Mouse (Mus musculus): ENCODE measurements around the gene Otop3. TPM values are rescaled to one million over a fixed set of nuclear protein-coding genes. Genes with fewer than 3 reads are reported as not detected.

Otop3 gene
- polyA plus RNA-seq (2015; fragmentation: Nextera tagmentation; extraction: Ambion mirVana): not detected in 2 replicates

GRCm38 (mm10) chr11:115334531-115334930 lies at the start of gene Otop3:
Gene Otop3, plus strand, starts transcription at chr11:115334731.

GRCm38 (mm10) chr11:115297214-115297826 lies 37.2 kb upstream of the Otop3 start, which contains the start of gene Fads6:
Gene Fads6, minus strand, starts transcription at chr11:115297663.

DNA sequence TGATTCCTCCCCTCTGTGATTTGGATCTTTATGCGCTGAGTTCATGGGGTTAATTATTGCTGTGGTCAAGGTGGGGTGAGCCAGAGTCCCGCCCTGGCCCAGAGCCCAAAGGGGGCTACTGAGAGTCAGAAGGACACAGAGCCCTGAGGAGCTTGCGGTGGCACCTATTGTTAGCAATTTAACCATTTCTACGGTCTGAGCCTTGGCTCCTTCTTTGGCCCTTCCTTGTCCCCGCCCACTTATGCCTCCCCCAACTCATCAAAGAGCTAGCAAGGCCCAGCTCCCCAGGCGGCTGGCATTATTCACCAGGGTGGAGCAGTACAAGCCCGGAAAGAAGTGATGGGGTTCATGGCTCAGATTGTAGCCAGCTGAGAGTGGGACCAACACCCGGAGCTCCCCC lies 27.7 kb upstream of the Otop3 start, which contains the start of gene Otop2:
TSS of gene Otop2 (plus strand) at position 301 of the 400 bp plus-strand sequence.

GRCm38 (mm10) chr11:115321906-115322693 lies 12.4 kb upstream of the Otop3 start, which contains the start of gene Ush1g:
Gene Ush1g, minus strand, starts transcription at chr11:115322041.

GRCm38 (mm10) chr11:115367395-115367944 lies 32.9 kb downstream of the Otop3 start, which contains the start of gene Hid1:
Gene Hid1, minus strand, starts transcription at chr11:115367756.

GRCm38 (mm10) chr11:115381743-115382539 lies 47.4 kb downstream of the Otop3 start, which contains the start of gene Cdr2l:
Gene Cdr2l, plus strand, starts transcription at chr11:115381916.

Other genes starting within 250 kb of the Otop3 start
- gene Rab37, start 243.3 kb upstream of the Otop3 start, polyA plus RNA-seq (2015; fragmentation: Nextera tagmentation; extraction: Ambion mirVana): 5.7 and 7.7 TPM in 2 replicates
- 41.0 and 47.9 TPM in 2 replicates for gene Cd300lf, start 200.7 kb upstream of the Otop3 start, polyA plus RNA-seq (2015; fragmentation: Nextera tagmentation; extraction: Ambion mirVana)
- 35.2 and 49.0 TPM in 2 replicates for gene Slc9a3r1, start 171.4 kb upstream of the Otop3 start, polyA plus RNA-seq (2015; fragmentation: Nextera tagmentation; extraction: Ambion mirVana)
- 4.7 and 7.3 TPM in 2 replicates for gene Tmem104, start 147.2 kb upstream of the Otop3 start, polyA plus RNA-seq (2015; fragmentation: Nextera tagmentation; extraction: Ambion mirVana)
- 14.3 and 14.4 TPM in 2 replicates for gene Nat9, start 146.9 kb upstream of the Otop3 start, polyA plus RNA-seq (2015; fragmentation: Nextera tagmentation; extraction: Ambion mirVana)
- gene Grin2c, start 67.5 kb upstream of the Otop3 start, polyA plus RNA-seq (2015; fragmentation: Nextera tagmentation; extraction: Ambion mirVana): 0.07 and 0.08 TPM in 2 replicates
- gene Fdxr, start 57.7 kb upstream of the Otop3 start, polyA plus RNA-seq (2015; fragmentation: Nextera tagmentation; extraction: Ambion mirVana): 9.7 and 10.0 TPM in 2 replicates
- 0.24 and 0.33 TPM in 2 replicates for gene Fads6, start 37.1 kb upstream of the Otop3 start, polyA plus RNA-seq (2015; fragmentation: Nextera tagmentation; extraction: Ambion mirVana)
- gene Otop2, start 27.6 kb upstream of the Otop3 start, polyA plus RNA-seq (2015; fragmentation: Nextera tagmentation; extraction: Ambion mirVana): not detected in 2 replicates
- 0.65 and 0.70 TPM in 2 replicates for gene Ush1g, start 12.7 kb upstream of the Otop3 start, polyA plus RNA-seq (2015; fragmentation: Nextera tagmentation; extraction: Ambion mirVana)
- 1.3 and 2.2 TPM in 2 replicates for gene Hid1, start 33.0 kb downstream of the Otop3 start, polyA plus RNA-seq (2015; fragmentation: Nextera tagmentation; extraction: Ambion mirVana)
- 2.9 and 4.3 TPM in 2 replicates for gene Cdr2l, start 47.2 kb downstream of the Otop3 start, polyA plus RNA-seq (2015; fragmentation: Nextera tagmentation; extraction: Ambion mirVana)
- 80.9 and 91.3 TPM in 2 replicates for gene Mrpl58, start 69.0 kb downstream of the Otop3 start, polyA plus RNA-seq (2015; fragmentation: Nextera tagmentation; extraction: Ambion mirVana)
- gene Atp5h, start 85.2 kb downstream of the Otop3 start, polyA plus RNA-seq (2015; fragmentation: Nextera tagmentation; extraction: Ambion mirVana): 692 and 747 TPM in 2 replicates
- 9.5 and 13.2 TPM in 2 replicates for gene Kctd2, start 85.4 kb downstream of the Otop3 start, polyA plus RNA-seq (2015; fragmentation: Nextera tagmentation; extraction: Ambion mirVana)
- gene Trim80, start 105.8 kb downstream of the Otop3 start, polyA plus RNA-seq (2015; fragmentation: Nextera tagmentation; extraction: Ambion mirVana): not detected in 2 replicates
- 0.08 and 0.19 TPM in 2 replicates for gene Slc16a5, start 127.7 kb downstream of the Otop3 start, polyA plus RNA-seq (2015; fragmentation: Nextera tagmentation; extraction: Ambion mirVana)
- 7.4 and 8.5 TPM in 2 replicates for gene Armc7, start 140.9 kb downstream of the Otop3 start, polyA plus RNA-seq (2015; fragmentation: Nextera tagmentation; extraction: Ambion mirVana)
- gene Nt5c, start 157.1 kb downstream of the Otop3 start, polyA plus RNA-seq (2015; fragmentation: Nextera tagmentation; extraction: Ambion mirVana): 83.3 and 90.8 TPM in 2 replicates
- 280 and 285 TPM in 2 replicates for gene Jpt1, start 179.7 kb downstream of the Otop3 start, polyA plus RNA-seq (2015; fragmentation: Nextera tagmentation; extraction: Ambion mirVana)
- 581 and 592 TPM in 2 replicates for gene Sumo2, start 201.5 kb downstream of the Otop3 start, polyA plus RNA-seq (2015; fragmentation: Nextera tagmentation; extraction: Ambion mirVana)
- gene Nup85, start 229.7 kb downstream of the Otop3 start, polyA plus RNA-seq (2015; fragmentation: Nextera tagmentation; extraction: Ambion mirVana): 133 and 153 TPM in 2 replicates